Mouse (Mus musculus): ENCODE data around the gene Cyba. TPM values are rescaled to one million over a fixed set of nuclear protein-coding genes. Genes with fewer than 3 reads are reported as not detected.

The Cyba gene
- total and polyA plus RNA-seq, 3 experiments, result 41.2 to 92.8 (median 43.9) TPM

- DNase-seq, result peak in 1 of 2 experiments; percentile 39
- WGBS, result 29% methylated on average over 18 of the region's 18 CpGs
Measured at GRCm38 (mm10) chr8:122431694-122432442, 862 bp downstream of the Cyba start.

GRCm38 (mm10) chr8:122430646-122431045, 2.1 kb downstream of the Cyba start:
- TF ChIP-seq EP300 (IDR thresholded peaks at IDR 0.05; ENCODE audit: insufficient read depth, low read depth, low read length) (no peak), CTCF (IDR thresholded peaks at IDR 0.05) (no peak), POLR2A (IDR thresholded peaks at IDR 0.05; ENCODE audit: insufficient read depth, low read depth, low read length) (0 out of 2 replicates have a peak, but pooled peaks have one; percentile 5)
- no peak overlapping the region for H3K4me3 ChIP-seq
- no peak for DNase-seq
- no peaks in the 10 kb centered on the region for H3K79me2 ChIP-seq (replicated peaks; ENCODE audit: control insufficient read depth, insufficient read depth, low read length)
- H3K9ac ChIP-seq (ENCODE audit: low read depth, low read length), result no peak overlapping the region
- intact Hi-C loops (cut with DNase I), result no loop called here
- H3K27ac ChIP-seq, result no peak overlapping the region; the same call in 1 of the 2 replicates
- H3K27me3 ChIP-seq (ENCODE audit: control insufficient read depth, insufficient read depth, low read length), result no peaks in the 10 kb centered on the region
- no peaks in the 10 kb centered on the region for H3K36me3 ChIP-seq (ENCODE audit: control insufficient read depth, insufficient read depth, low read length)
- peaks cover 4% of the 10 kb centered on the region; the same call in 1 of the 2 replicates for H3K4me1 ChIP-seq (ENCODE audit: control insufficient read depth, insufficient read depth, low read length)
- WGBS, result 73% methylated on average over 3 of the region's 3 CpGs

More at GRCm38 (mm10) chr8:122431694-122432442, 862 bp downstream of the Cyba start:
- Histone ChIP-seq H3K4me1 (ENCODE audit: control insufficient read depth, insufficient read depth, low read length) (peaks cover 4% of the 10 kb centered on the region; the same call in 1 of the 2 replicates), H3K79me2 (replicated peaks; ENCODE audit: control insufficient read depth, insufficient read depth, low read length) (no peaks in the 10 kb centered on the region), H3K27ac (peak overlapping the region; percentile 94), H3K27me3 (ENCODE audit: control insufficient read depth, insufficient read depth, low read length) (no peaks in the 10 kb centered on the region), H3K4me3 (peak overlapping the region; percentile 75), H3K36me3 (ENCODE audit: control insufficient read depth, insufficient read depth, low read length) (no peaks in the 10 kb centered on the region), H3K9ac (ENCODE audit: low read depth, low read length) (peak overlapping the region; percentile 86)
- intact Hi-C loops (cut with DNase I), result loop anchor here (2.0 kb wide), 1 partner anchor 67 kb away; no protein-coding TSS in a partner anchor
- TF ChIP-seq EP300 (IDR thresholded peaks at IDR 0.05; ENCODE audit: insufficient read depth, low read depth, low read length), result 0 out of 2 replicates have a peak, but pooled peaks have one; percentile 22
- no peak for TF ChIP-seq POLR2A (IDR thresholded peaks at IDR 0.05; ENCODE audit: insufficient read depth, low read depth, low read length)

GRCm38 (mm10) chr8:122430058-122430636, 2.6 kb downstream of the Cyba start:
- intact Hi-C loops (cut with DNase I), result no loop called here
- H3K27ac ChIP-seq, result no peak overlapping the region; the same call in 1 of the 2 replicates
- H3K27me3 ChIP-seq (ENCODE audit: control insufficient read depth, insufficient read depth, low read length), result no peaks in the 10 kb centered on the region
- H3K4me1 ChIP-seq (ENCODE audit: control insufficient read depth, insufficient read depth, low read length), result peaks cover 4% of the 10 kb centered on the region; the same call in 1 of the 2 replicates
- WGBS, result 80% methylated on average over 10 of the region's 10 CpGs
- H3K9ac ChIP-seq (ENCODE audit: low read depth, low read length), result no peak overlapping the region
- DNase-seq, result peak in 1 of 2 experiments; percentile 65
- no peak overlapping the region for H3K4me3 ChIP-seq
- H3K36me3 ChIP-seq (ENCODE audit: control insufficient read depth, insufficient read depth, low read length), result no peaks in the 10 kb centered on the region
- H3K79me2 ChIP-seq (replicated peaks; ENCODE audit: control insufficient read depth, insufficient read depth, low read length), result no peaks in the 10 kb centered on the region
- TF ChIP-seq EP300 (IDR thresholded peaks at IDR 0.05; ENCODE audit: insufficient read depth, low read depth, low read length) (no peak), POLR2A (IDR thresholded peaks at IDR 0.05; ENCODE audit: insufficient read depth, low read depth, low read length) (0 out of 2 replicates have a peak, but pooled peaks have one; percentile 6)

GRCm38 (mm10) chr8:122428163-122428562, 4.6 kb downstream of the Cyba start:
- 87% methylated on average over 9 of the region's 9 CpGs for WGBS
- no peaks in the 10 kb centered on the region for H3K79me2 ChIP-seq (replicated peaks; ENCODE audit: control insufficient read depth, insufficient read depth, low read length)

GRCm38 (mm10) chr8:122427607-122428006, 5.1 kb downstream of the Cyba start:
- no peak for DNase-seq
- TF ChIP-seq POLR2A (IDR thresholded peaks at IDR 0.05; ENCODE audit: insufficient read depth, low read depth, low read length), result no peak
- no peak for TF ChIP-seq EP300 (IDR thresholded peaks at IDR 0.05; ENCODE audit: insufficient read depth, low read depth, low read length)
- no peak for TF ChIP-seq CTCF (IDR thresholded peaks at IDR 0.05)
- no peak overlapping the region for H3K27ac ChIP-seq
- WGBS, result 90% methylated on average over 7 of the region's 7 CpGs
- H3K79me2 ChIP-seq (replicated peaks; ENCODE audit: control insufficient read depth, insufficient read depth, low read length), result no peaks in the 10 kb centered on the region
- intact Hi-C loops (cut with DNase I), result no loop called here
- H3K4me3 ChIP-seq, result no peak overlapping the region
- peaks cover 4% of the 10 kb centered on the region for H3K4me1 ChIP-seq (ENCODE audit: control insufficient read depth, insufficient read depth, low read length)
- no peaks in the 10 kb centered on the region for H3K27me3 ChIP-seq (ENCODE audit: control insufficient read depth, insufficient read depth, low read length)
- H3K9ac ChIP-seq (ENCODE audit: low read depth, low read length), result no peak overlapping the region
- no peaks in the 10 kb centered on the region for H3K36me3 ChIP-seq (ENCODE audit: control insufficient read depth, insufficient read depth, low read length)

More at GRCm38 (mm10) chr8:122428163-122428562, 4.6 kb downstream of the Cyba start:
- intact Hi-C loops (cut with DNase I), result no loop called here
- H3K4me3 ChIP-seq, result no peak overlapping the region
- TF ChIP-seq CTCF (IDR thresholded peaks at IDR 0.05) (no peak), POLR2A (IDR thresholded peaks at IDR 0.05; ENCODE audit: insufficient read depth, low read depth, low read length) (no peak), EP300 (IDR thresholded peaks at IDR 0.05; ENCODE audit: insufficient read depth, low read depth, low read length) (no peak)
- H3K27me3 ChIP-seq (ENCODE audit: control insufficient read depth, insufficient read depth, low read length), result no peaks in the 10 kb centered on the region
- H3K27ac ChIP-seq, result no peak overlapping the region
- H3K4me1 ChIP-seq (ENCODE audit: control insufficient read depth, insufficient read depth, low read length), result peaks cover 6% of the 10 kb centered on the region
- DNase-seq, result no peak
- H3K36me3 ChIP-seq (ENCODE audit: control insufficient read depth, insufficient read depth, low read length), result no peaks in the 10 kb centered on the region
- no peak overlapping the region for H3K9ac ChIP-seq (ENCODE audit: low read depth, low read length)
